Mouse (Mus musculus) ovary, postnatal 36 days (tissue): ENCODE results near the gene Thtpa.
A peak's percentile ranks its signal among the peaks of the same experiment; 100 is the strongest.

ENCODE experiments used
- DNase-seq: peaks from one replicate; pipeline ENCODE4 v3.0.0; 2022; ENCODE audit warnings: low spot score, mixed read lengths

Thtpa gene

GRCm38 (mm10) chr14:55139313-55139712 is 44.7 kb downstream of the Thtpa start:
- no peak for DNase-seq

- no peak for DNase-seq
These were observed 51.7 kb downstream of the Thtpa start for GRCm38 (mm10) chr14:55146324-55146723.

GRCm38 (mm10) chr14:55146829-55147401 is 52.3 kb downstream of the Thtpa start:
- DNase-seq: peak; percentile 24

GRCm38 (mm10) chr14:55148363-55148915 is 53.9 kb downstream of the Thtpa start:
- DNase-seq: peak; percentile 31
